Mouse (Mus musculus) kidney, adult 2 months (tissue): ENCODE measurements at regions not wholly inside any gene's neighbourhood (a gene's known extent, or its start where the extent isn't known, plus 50 kb on each side); places are given as distances from the start of the nearest gene placed in this dataset.

ENCODE experiments used
- CTCF ChIP-seq: fragments of 200-500 bp; conservative IDR thresholded peaks from 2 replicates; pipeline ENCODE4 v1.5.1; 2011; ENCODE audit warnings: low read depth, mild to moderate bottlenecking, control low read depth, low read length, moderate library complexity, mixed read lengths; ENCODE audit not compliant: insufficient read depth, insufficient read length
- POLR2A ChIP-seq: fragments of 200-500 bp; IDR thresholded peaks from one replicate; pipeline ENCODE4 v1.6.1; 2011; ENCODE audit warnings: low read depth, low read length, control low read depth

GRCm38 (mm10) chr9:46810266-46810665, 188.3 kb upstream of the Gm4791 start:
- no peak for TF ChIP-seq CTCF
- TF ChIP-seq POLR2A, result no peak
